Mouse (Mus musculus) frontal cortex, postnatal 14 days (tissue): ENCODE measurements around the gene Rrp9.
A peak's percentile ranks its signal among the peaks of the same experiment; 100 is the strongest.
"Not testable (repeated sequence)": the region's sequence is repeated elsewhere in the genome, so short reads cannot be mapped to it uniquely, and the experiment has no call there.

Source experiments
- DNase-seq, 2 experiments: peaks; one replicate each; pipeline ENCODE4 v3.0.0; 2022; ENCODE audit warnings: low spot score in 2 of 2

Rrp9 gene

DNA sequence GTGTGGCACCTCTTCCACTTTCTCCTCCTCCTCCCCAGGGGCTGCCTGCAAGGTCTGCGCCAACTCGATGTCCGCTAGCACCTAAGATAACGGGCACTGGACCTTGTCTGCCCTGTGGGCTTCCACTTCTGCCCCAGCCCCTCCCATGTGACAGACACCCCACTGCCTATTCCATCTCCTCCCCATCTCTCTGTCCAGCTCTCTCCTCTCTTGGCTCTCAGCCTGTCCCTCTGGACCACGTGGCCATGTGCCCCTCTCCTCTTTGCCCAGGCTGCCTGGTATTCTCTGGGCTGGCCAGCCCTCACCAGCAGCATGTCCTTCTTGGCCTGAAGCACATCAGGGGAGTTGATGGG is 2.0 kb upstream of the Rrp9 start:
- DNase-seq, result peak in 1 of 2 experiments; percentile 4

DNA sequence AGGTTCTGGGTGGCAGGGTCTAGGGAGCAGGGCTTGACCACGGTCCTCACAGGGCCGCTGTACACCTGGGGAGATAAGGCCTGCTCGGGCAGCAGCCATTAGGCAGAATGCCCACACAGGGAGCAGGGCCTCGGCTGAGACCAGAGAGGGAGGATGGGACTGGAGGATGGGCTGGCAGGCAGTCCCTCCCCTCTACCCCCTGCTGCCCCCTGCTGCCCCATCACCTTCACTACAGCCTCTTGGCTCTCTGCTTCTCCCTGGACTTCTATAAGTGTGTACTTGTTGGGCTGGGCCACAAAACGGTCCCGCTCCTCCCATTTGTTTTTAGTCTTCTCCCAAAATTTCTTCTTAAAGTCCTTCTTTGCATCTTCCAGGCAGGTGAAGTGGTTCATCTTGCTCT is 1.3 kb upstream of the Rrp9 start:
- peak; percentile 20 to 35 for DNase-seq

DNA sequence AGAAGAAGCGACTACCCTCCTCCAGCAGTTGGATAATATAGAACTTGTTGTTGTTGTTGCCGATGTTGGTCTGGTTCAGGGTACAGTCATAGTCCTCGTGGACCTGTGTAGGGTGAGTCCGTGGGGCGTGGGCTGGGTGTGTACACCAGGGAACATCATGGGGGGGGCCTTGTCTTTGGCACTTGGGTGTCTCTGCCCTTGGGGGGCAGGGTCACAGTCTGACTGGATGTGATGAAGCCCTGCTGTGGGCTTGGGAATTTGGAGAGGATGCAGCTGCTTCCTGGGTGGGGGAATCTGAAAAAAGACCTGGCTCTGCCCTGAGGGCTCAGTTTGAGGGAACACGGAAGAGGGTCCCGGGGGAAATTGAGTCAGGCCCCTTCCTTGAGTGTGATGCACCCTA is 717 bp upstream of the Rrp9 start:
- DNase-seq, result peak; percentile 3 to 12

DNA sequence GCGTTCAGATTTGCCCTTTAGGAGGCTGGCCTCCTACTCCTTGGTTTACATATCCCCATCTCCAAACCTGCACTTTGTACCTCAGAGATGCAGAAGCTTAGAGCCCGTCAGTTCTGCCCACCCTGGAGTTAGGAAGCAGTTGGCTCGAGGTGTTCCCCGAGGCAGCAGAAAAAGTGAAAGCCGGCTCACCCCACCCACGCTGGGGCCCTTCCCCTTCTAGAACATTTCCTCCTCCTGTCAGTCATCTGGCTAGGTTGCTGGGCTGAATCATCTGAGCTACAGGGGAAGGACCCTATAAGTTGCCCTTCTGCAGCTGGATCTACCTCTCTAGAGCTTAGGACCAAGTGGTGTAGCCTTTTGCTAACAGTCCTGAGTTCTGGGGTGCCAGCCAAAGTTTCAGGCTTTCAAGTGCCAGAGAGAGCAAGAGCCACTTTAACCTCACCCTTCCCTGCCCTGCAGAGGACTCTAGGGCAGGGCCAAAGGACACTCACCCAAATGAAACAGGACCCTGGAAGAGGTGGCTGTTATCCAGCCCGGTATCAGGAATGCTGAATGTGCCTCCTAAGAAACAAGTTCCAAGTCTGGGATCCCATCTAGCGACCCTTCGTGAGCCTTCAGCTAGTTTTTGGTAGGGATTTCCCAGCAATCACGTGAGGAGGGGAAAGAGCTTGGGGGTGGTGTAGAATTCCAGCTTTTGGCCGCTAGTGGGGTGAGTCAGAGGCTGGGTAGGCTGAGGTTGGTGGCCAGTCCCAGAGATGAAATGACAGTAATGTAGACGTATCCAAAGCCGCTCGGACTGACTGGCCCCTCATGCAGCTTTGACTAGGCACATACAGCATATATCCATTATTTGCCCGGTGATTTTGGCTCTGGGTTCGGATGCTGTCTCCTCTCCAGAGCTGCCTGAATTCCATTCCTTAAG is 500 bp downstream of the Rrp9 start:
- peak; percentile 21 for DNase-seq

DNA sequence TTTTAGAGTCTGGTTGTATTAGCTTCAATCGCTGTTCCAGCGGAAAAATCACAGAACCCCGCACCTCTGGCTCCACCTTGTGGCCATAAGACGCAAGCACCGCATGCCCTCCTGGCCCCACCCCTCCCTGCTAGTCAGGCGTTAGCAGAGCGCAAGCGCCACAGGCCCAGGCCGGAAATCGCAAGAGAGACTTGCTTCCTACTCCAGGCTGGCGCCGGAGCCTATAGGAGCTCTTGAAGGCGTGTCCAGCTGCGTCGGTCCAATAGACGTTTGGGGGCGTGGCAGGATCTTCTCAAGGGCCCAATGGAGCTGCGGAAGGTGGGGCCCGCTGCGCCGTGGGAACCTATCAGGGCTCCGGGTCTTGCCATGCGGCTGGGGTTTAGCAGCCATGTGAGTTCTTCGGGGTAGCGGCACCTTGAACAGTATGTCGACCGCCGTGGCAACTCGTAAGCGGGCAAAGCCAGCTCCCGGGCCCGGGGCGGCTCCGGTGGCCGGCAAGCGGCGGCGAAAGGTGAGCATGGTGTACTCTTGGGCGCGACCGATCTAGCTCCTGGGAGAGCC is 1.2 kb downstream of the Rrp9 start, which contains the start of gene Parp3:
Gene Parp3, minus strand, starts transcription at position 26 of the 561 bp plus-strand sequence.
- peak; percentile 99 to 100 for DNase-seq

DNA sequence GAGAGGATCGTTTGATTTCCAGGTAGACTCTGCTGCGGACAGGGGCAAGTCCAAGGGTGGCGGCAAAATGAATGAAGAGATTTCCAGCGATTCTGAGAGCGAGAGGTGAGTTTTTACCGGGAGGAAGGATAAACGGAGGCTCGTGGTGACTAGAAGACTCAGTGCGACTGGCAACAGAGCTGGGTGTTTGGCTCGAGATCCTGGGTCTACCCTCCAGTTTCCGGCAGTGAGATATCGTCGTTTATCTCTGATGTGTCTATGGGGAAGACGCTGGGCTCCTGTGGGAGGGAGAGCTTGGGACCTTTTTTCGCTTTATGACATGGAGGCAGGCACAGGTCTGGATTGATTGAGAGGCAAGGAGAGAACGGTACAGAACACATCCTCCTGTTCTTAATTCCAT is 1.9 kb downstream of the Rrp9 start:
- DNase-seq, result peak in 1 of 2 experiments; percentile 2

DNA sequence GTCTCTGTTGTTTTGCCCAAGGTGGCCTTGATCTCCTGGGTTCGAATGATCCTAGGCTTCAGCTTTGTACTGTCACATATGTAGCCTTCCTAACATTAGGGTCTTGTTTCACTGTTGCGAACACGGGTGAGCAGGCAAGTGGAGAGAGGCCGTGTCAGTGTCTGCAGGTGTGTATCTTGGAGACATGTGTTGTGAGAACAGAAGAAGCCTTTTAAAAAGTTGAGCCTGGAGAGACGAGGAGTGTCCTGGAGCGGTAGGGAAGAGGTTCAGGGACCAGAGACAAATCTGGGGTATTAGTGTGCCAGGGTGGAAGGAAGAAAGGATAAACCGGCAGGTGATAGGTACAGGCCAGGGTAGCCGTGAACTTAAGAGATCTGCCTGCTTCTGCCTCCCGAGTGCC is 2.3 kb downstream of the Rrp9 start:
- DNase-seq, result peak in 1 of 2 experiments; percentile 2

DNA sequence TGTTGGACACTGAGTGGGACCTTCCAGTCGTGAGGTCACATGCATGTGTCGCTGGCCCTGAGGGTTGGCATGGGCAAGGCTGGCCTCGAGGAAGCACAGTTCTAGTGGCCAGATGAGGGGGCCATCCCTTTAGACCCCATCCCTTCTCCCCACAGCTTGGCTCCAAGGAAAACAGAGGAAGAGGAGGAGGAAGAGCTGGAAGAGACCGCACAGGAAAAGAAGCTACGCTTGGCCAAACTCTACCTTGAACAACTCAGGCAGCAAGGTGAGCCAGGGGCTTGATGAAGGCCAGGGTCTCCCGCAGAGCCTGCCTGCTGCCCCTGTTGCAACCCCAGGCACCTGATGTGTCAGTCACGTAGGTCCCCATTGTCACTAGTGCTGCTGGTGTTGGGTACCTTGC is 4.8 kb downstream of the Rrp9 start:
- DNase-seq, result peak in 1 of 2 experiments; percentile 1

DNA sequence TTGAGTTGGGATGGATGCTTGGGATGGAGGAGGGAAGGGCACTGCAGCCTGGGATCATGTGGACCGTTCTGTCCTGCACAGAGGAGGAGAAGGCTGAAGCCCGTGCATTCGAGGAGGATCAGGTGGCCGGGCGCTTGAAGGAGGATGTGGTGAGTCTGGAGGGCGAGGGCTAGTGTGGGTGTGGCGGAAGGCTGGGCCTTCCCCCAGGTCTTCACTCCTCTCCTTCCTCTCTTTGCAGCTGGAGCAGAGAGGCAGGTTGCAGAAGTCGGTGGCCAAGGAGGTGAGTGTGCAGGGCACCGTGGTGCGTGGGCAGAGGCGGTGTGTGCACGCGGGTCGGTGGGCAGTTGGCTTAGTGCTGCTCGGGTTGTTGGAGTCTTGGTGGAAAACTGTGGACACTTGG is 5.3 kb downstream of the Rrp9 start:
- peak in 1 of 2 experiments; percentile 2 for DNase-seq

DNA sequence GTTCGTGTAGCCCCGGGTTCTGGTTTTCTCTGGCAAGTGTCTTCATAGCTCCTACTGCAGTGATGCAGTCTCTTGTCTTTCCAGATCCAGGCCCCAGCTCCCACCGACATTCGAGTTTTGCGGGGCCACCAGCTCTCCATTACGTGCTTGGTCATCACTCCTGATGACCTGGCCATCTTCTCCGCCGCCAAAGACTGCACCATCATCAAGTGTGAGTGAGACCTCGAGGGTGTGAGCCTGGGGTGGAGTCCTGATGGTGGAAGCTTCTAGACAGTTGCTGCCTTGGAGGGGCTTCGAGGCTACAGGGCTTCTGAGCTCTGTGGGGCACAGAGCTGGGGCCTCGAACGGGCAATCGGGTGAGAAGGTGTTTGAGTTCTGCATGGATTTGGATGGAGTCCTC is 5.9 kb downstream of the Rrp9 start:
- peak in 1 of 2 experiments; percentile 2 for DNase-seq

DNA sequence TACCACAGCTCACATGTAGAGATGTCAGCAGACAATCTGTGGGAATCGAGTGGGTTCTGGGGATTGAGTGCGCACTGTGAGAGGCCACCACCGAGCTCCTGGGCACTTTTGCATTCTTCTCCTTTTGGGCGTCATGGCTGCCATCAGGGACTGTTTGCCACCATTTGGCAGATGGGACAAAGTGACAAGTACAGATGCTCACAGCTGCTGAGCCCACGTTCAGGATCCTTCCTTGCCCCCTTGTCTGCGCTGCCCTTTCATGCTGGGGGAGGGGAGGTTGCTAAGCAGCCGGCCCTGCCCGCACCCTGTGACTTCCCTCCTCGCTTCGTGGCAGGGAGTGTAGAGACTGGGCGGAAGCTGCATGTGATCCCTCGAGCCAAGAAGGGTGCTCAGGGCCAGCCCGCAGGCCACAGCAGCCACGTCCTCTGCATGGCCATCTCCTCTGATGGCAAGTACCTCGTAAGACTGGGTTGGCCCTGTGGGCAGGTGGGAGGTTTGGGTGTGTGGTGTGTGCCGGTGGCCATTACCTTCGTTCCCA is 6.9 kb downstream of the Rrp9 start:
- DNase-seq, result peak in 1 of 2 experiments; percentile 1

DNA sequence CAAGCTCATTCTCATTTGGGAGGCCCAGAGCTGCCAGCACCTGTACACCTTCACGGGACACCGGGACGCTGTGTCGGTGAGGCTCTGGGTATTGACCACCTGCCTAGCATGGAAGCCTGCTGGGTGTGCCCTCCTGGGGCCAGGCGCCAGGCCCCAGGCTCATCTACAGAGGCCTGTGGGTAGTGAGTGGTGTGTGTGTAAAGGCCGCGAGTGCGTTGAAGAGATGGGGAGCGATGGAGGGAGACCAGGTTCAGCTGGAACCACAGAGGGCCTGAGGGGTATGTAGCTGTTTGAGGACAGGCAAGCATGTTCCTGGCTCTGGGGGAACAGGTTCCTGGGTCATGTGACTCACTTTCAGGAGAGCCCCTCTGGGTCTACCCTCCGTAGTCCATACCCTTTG is 7.4 kb downstream of the Rrp9 start:
- no peak for DNase-seq

DNA sequence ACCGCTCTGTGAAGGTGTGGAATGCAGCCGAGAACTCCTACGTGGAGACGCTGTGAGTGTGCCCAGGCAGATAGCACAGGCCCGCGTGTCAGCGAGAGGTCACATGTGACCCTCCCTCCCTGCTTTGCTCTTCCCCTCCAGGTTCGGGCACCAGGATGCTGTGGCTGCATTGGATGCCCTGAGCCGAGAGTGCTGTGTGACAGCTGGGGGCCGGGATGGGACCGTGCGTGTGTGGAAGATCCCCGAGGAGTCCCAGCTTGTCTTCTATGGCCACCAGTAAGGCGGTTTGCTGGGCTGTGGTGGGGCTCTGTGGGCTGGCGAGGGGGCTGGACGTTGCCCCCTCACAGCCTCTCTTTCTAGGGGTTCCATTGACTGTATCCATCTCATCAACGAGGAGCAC is 7.8 kb downstream of the Rrp9 start:
- peak in 1 of 2 experiments; percentile 2 for DNase-seq

DNA sequence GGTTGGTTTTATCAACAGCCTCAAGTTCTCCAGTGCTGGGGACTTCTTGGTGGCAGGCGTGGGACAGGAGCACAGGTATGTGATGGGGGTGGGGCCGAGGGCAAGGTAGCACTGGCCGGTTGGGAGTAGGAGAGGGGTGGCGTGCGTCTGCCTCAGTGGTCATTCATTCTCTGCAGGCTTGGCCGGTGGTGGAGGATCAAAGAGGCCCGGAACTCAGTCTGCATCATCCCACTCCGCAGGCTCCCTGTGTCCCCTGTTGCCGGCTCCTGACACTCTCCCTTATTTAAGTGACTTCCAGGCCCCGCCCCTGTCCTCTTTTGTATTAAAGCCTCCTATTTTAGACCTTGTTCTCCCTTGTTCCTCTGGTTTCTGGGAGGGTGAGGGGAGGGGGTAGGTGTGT is 9.3 kb downstream of the Rrp9 start:
- peak in 1 of 2 experiments; percentile 2 for DNase-seq

DNA sequence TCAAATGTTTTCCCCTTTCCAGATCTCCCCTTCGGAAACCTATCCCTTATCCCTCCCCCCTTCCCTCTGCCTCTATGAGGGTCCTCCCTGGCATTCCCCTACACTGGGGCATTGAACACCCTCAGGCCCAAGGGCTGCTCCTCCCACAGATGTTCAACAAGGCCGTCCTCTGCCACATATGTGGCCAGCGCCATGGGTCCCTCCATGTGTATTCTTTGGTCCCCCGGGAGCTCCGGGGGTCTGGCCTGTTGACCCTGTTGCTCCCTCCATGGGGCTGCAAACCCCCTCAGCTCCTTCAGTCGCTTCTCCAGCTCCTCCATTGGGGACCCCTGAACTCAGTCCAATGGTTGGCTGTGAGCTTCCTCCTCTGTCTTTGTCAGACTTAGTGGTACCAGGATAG is 11.8 kb downstream of the Rrp9 start:
- not testable (repeated sequence) for DNase-seq

DNA sequence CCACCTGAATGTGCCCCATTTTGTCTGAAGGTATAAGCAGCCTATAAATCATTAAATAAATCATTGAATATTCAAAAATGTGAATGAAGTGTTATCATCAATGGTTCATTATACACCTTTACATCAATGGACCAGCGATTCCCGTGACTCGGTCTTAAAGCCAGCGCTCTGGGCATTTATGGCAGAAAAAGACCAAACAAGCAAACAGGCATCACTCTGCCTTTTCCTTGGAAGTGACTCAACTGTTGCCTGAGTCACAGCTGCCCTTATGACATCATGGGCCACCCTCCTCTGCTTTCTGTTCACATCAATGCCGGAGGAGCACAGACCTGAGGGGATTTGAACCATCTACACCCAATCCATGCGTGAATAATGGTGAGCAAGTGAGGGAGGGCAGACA is 23.9 kb downstream of the Rrp9 start, which contains the start of gene Iqcf1:
Gene Iqcf1, plus strand, starts transcription at position 301 of the 400 bp plus-strand sequence.
- no peak for DNase-seq

DNA sequence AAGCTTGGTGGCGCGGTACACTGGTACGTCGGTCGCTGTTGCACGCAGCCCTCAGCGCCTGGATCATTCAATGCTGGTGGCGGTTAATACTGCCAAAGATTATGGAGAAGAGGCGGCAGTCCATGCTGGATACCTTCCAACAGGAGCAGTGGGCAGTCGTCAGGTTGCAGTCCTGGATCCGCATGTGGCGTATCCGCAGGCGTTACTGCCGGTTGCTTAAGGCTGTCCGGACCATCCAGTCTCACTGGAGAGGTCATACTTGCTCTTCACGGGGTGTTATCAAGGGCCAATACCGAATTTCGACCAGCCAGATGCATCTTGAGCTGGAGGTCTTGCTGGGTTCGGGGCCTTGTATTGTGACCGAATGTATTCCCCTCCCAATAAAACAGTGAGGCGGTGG is 26.1 kb downstream of the Rrp9 start:
- DNase-seq, result no peak

DNA sequence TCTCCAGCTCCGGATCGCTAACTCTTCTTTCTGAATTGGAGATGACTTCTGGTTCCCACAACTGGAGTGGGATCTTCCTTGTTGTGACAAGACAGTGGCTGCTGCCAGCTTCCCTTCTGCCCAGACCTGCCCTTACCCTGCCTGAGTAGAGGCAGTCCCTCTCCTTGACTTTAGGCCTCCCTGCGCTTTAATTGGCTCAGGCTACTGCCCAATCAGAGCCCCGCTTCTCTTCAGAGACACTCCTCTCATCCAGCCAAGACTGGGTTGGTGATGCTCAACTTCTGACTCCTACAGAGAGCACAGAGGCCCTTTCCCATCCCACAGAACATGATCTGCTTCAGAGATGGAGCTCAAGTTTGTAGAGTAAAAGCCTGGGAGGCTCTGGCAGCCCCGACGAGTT is 28.5 kb downstream of the Rrp9 start:
- no peak for DNase-seq

DNA sequence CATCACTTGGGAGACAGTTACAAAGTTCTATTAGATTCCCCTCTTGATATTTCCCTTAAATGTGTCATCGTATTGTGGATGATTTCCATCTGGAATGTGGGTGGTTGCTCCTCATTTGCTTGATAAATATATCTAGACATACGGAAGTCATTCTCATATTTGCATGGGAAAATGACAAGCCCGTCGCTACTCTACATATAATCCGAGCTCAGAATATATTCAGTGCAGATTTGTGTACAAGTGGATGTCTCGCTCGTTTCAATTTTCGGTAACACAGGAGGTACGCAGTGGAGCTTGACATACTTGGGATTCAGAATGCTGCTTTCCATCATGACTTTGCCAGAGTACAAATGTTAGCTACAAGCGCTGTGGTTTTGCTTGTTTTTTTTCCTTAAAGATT is 33.6 kb downstream of the Rrp9 start:
- no peak for DNase-seq

DNA sequence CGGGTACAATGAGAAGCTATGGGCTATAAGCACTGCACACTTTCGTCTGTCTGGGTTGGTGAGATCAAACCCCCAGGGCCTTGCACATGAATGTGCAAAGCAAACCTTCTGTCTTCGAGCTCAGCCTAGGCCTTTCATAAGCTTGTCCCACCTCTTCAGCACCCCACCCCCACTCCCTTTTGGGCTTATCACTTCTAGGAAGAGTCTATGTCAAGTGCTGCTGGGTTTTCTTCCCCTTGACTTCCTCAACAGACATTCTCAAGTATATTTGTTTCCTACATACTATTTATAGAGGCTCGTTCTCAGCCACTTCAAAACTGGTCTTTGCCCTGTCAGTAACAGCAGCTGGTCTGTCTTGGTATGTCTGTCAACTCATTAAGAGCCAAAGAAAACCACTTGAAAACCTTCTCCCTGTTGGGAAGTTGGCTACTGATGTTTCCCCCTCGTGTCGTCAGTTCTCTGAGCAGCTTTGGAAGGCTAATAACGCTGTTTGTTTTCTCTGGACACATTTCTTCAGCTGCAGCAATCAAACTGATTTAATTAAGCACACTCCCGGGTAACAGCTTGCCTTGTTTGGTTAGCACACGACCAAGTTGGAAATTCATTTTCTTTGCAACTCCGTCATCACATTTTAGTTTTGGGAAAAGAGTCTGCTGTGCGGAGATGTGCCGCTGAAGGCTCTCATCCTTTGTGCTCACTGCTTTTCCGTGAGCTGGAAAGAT is 37.1 kb downstream of the Rrp9 start:
- DNase-seq, result no peak

DNA sequence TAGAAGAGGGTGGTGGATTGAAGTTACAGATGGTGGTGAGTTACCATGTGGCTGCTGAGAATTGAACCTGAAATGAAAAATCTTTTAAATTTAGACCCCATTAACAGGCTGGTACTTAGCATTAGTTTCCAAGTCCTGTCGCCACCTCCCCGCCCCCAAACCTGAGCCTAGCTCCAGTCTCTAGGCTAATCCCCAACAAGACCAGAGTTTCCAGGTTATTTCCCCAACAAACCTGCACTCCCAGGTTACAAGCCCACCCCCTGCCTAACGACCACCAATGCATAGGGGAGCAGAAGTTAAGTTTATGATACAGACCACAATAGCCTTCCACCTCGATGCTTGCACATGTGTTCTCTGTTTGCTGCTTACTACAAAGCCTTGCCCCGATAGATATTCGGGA is 37.8 kb downstream of the Rrp9 start:
- DNase-seq, result no peak

DNA sequence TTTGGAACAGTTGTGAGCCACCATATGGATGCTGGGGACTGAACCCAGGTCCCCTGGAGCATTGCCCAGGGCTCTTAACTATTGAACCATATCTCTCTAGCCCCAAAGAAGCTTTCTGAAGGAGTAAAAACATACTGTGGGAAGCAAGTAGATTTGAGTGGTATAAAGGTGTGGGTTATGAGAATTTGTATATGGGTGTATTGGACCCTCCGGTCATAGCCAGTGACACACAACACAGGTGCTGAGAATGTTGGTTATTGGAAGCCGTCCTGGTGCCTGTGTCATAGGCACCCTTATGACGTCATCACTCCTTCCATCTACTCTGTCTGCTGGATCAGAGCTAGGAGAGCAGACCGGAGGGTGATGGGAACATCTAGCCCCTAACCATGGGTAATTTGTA is 38.5 kb downstream of the Rrp9 start, which contains the start of gene Iqcf5:
Gene Iqcf5, plus strand, starts transcription at position 301 of the 400 bp plus-strand sequence.
- no peak for DNase-seq
